Mouse (Mus musculus): ENCODE measurements at regions not wholly inside any gene's neighbourhood (a gene's known extent, or its start where the extent isn't known, plus 50 kb on each side); places are given as distances from the start of the nearest gene placed in this dataset.

GRCm38 (mm10) chr12:39797843-39798242, 240.0 kb downstream of the Arl4a start:
- TF ChIP-seq CTCF (IDR thresholded peaks at IDR 0.05; ENCODE audit: low read depth) (no peak), EP300 (IDR thresholded peaks at IDR 0.05; ENCODE audit: low read depth) (no peak)
